Comparison of ENCODE assay signal across 17 mouse cellular contexts in the genomic region with DNA sequence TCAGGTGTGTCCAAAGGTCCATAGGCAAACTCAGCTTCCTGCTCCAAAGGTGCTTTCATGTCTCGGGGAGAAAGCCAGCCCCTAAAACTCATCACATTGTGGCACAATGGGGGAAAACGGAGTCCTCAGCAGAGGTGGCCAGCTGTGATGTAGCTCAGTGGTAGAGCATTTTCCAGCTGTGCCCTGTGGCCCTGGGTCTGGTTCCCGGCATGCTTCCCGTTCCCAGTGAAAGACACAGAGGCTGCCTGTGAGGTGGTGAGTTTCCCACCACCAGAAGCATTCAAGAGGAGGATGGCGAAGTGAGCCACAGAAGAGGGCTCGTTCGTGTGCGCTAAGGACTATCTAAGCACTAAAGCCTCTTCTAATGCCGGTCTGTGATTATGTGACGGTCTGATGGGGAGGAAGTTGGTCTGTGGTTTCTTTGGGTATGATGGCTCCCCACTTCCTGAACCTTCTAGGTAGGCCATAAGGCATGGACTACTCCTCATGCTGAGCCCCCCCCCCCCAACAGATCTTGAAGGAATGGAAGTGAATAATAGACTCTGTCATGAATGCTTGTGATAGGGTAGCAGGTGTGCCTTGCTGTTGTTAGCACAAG. TPM values are rescaled to one million over a fixed set of nuclear protein-coding genes. Genes with fewer than 3 reads are reported as not detected.
A peak's percentile ranks its signal among the peaks of the same experiment; 100 is the strongest.
DNase-seq lines count a peak whose midpoint lies in the region; ATAC-seq and TF ChIP-seq lines count a peak whose summit lies in the region.
"Had no signal": no experiment of that assay in that cellular context is flagged by ENCODE, and none has a peak within 500 bp of the region (broad histone marks: within the 10 kb centered on the region; RNA-seq: fewer than 3 reads in every experiment).

No protein-coding gene starts in this region.

- DNase-seq in gastrocnemius, adult 2 months, result no peak
- no peak for DNase-seq in gastrocnemius, postnatal 25 days
- peak; percentile 81 for DNase-seq in 416B (ENCODE audit: low read depth)
- DNase-seq in ovary, postnatal 10 days (ENCODE audit: low spot score), result no peak
- DNase-seq in urinary bladder, postnatal 36 days (ENCODE audit: low spot score in 2 of 2), result no peak
- no peak for DNase-seq in forebrain, embryonic 11.5 days (ENCODE audit: low spot score)
- DNase-seq: cerebellum, postnatal 36 days; kidney, postnatal 10 days; lung, adult 2 months; midbrain, embryonic 14.5 days had no signal

- no peaks in the 10 kb centered on the region for H3K4me1 ChIP-seq in brown adipose tissue, adult 24 weeks (ENCODE audit: control insufficient read depth, insufficient read depth, insufficient read length, low read length)
- no peaks in the 10 kb centered on the region; the same call in 1 of the 2 replicates for H3K4me1 ChIP-seq in forebrain, embryonic 11.5 days (replicated peaks; ENCODE audit: control insufficient read depth, insufficient read depth, low read length)

- no peaks in the 10 kb centered on the region for H3K9me3 ChIP-seq in forebrain, embryonic 11.5 days (ENCODE audit: control insufficient read depth, low read length)
- H3K9me3 ChIP-seq: heart, embryonic 13.5 days; hindbrain, embryonic 13.5 days had no signal

- H3K36me3 ChIP-seq in forebrain, embryonic 11.5 days (ENCODE audit: control insufficient read depth, insufficient read depth, low read length), result no peaks in the 10 kb centered on the region
- H3K36me3 ChIP-seq: hindbrain, embryonic 13.5 days had no signal

- H3K4me2 ChIP-seq in forebrain, embryonic 11.5 days (ENCODE audit: low read depth, low read length, severe bottlenecking), result no peak overlapping the region
- H3K4me2 ChIP-seq: heart, embryonic 13.5 days; hindbrain, embryonic 13.5 days had no signal

- peak overlapping the region; percentile 88 for H3K27ac ChIP-seq in gastrocnemius, adult 2 months
- H3K27ac ChIP-seq in brown adipose tissue, adult 24 weeks (replicated peaks; ENCODE audit: low read depth, low read length), result peak overlapping the region; percentile 37
- no peak overlapping the region for H3K27ac ChIP-seq in forebrain, embryonic 11.5 days (ENCODE audit: low read depth, low read length)
- H3K27ac ChIP-seq: heart, embryonic 13.5 days; hindbrain, embryonic 13.5 days; left cerebral cortex, adult 2 months had no signal

- H3K27me3 ChIP-seq in forebrain, embryonic 11.5 days (ENCODE audit: control insufficient read depth, insufficient read depth, low read length), result no peaks in the 10 kb centered on the region
- H3K27me3 ChIP-seq: heart, embryonic 13.5 days; hindbrain, embryonic 13.5 days; Patski had no signal

- peak; percentile 49 for ATAC-seq in megakaryocyte, adult 5-6 weeks (ENCODE audit: poor library complexity, severe bottlenecking)
- no peak for ATAC-seq in forebrain, embryonic 11.5 days (replicated peaks; ENCODE audit: low FRiP score)
- ATAC-seq: Patski had no signal

- H3K4me3 ChIP-seq in gastrocnemius, adult 2 months, result peak overlapping the region; percentile 65
- H3K4me3 ChIP-seq in brown adipose tissue, adult 24 weeks (ENCODE audit: insufficient read depth, low read depth, low read length), result 0 out of 2 replicates have a peak overlapping the region, but pooled peaks have one; percentile 6
- H3K4me3 ChIP-seq in forebrain, embryonic 11.5 days (ENCODE audit: low read depth, low read length), result no peak overlapping the region
- H3K4me3 ChIP-seq: erythroblast, embryonic 14.5 days; heart, embryonic 13.5 days; hindbrain, embryonic 13.5 days; left cerebral cortex, adult 2 months had no signal

- intact Hi-C loops in gastrocnemius, adult 2 months (cut with DNase I), result no loop called here

- H3K9ac ChIP-seq in forebrain, embryonic 11.5 days (ENCODE audit: low read length), result no peak overlapping the region
- H3K9ac ChIP-seq: heart, embryonic 13.5 days; hindbrain, embryonic 13.5 days had no signal

- TF ChIP-seq CTCF in gastrocnemius, adult 2 months (IDR thresholded peaks at IDR 0.05), result no peak

- 83% methylated on average over 10 of the region's 10 CpGs for WGBS in forebrain, embryonic 11.5 days

RNA-seq across cellular contexts. Expression of a gene that starts 6.4 kb away (rescaled TPM):
- 1 to 10 TPM; 6.8 to 9.7 TPM for total RNA-seq in gastrocnemius, adult 2 months (2021)
- total RNA-seq in gastrocnemius, postnatal 25 days (2021), result 10 to 100 TPM in 1 of 2 experiments, 1 to 10 TPM in 1; 8.1 to 10.5 TPM
- 8.2 and 11.9 TPM in 2 replicates for polyA plus RNA-seq in brown adipose tissue, adult 24 weeks (2012; ENCODE audit: insufficient read depth, insufficient read length, missing spikeins)
- total RNA-seq in megakaryocyte, adult 5-6 weeks (2015), result 164 and 167 TPM in 2 replicates
- 341 and 407 TPM in 2 replicates for total RNA-seq in megakaryocyte, adult 5-6 weeks (2017)
- polyA plus RNA-seq in forebrain, embryonic 11.5 days (2014; fragmentation: Nextera tagmentation; extraction: Ambion mirVana), result 7.1 and 8.4 TPM in 2 replicates

RNA-seq across cellular contexts. Expression of a gene that starts 29.1 kb away (rescaled TPM):
- under 1 TPM; 0.59 to 0.99 TPM for total RNA-seq in gastrocnemius, adult 2 months (2021)
- total RNA-seq in gastrocnemius, postnatal 25 days (2021), result 1 to 10 TPM in 1 of 2 experiments, under 1 TPM in 1; 1.00 to 1.3 TPM
- not detected in 2 replicates for polyA plus RNA-seq in brown adipose tissue, adult 24 weeks (2012; ENCODE audit: insufficient read depth, insufficient read length, missing spikeins)
- 0.25 TPM in 1 of 2 replicates, not detected in the other for total RNA-seq in megakaryocyte, adult 5-6 weeks (2015)
- 0.18 TPM in 1 of 2 replicates, not detected in the other for total RNA-seq in megakaryocyte, adult 5-6 weeks (2017)
- polyA plus RNA-seq in forebrain, embryonic 11.5 days (2014; fragmentation: Nextera tagmentation; extraction: Ambion mirVana), result 0.36 and 0.51 TPM in 2 replicates
- polyA plus RNA-seq: erythroblast, embryonic 14.5 days had no signal

RNA-seq across cellular contexts. Expression of a gene that starts 47.6 kb away (rescaled TPM):
- total RNA-seq in gastrocnemius, adult 2 months (2021), result 1 to 10 TPM; 7.7 to 9.8 TPM
- total RNA-seq in gastrocnemius, postnatal 25 days (2021), result 1 to 10 TPM; 8.6 to 9.3 TPM
- polyA plus RNA-seq in brown adipose tissue, adult 24 weeks (2012; ENCODE audit: insufficient read depth, insufficient read length, missing spikeins), result 21.2 and 31.5 TPM in 2 replicates
- 6.4 and 7.0 TPM in 2 replicates for total RNA-seq in megakaryocyte, adult 5-6 weeks (2015)
- 8.6 and 10.2 TPM in 2 replicates for total RNA-seq in megakaryocyte, adult 5-6 weeks (2017)
- 15.8 and 16.5 TPM in 2 replicates for polyA plus RNA-seq in forebrain, embryonic 11.5 days (2014; fragmentation: Nextera tagmentation; extraction: Ambion mirVana)

RNA-seq across cellular contexts. Expression of a gene that starts 47.7 kb away (rescaled TPM):
- 10 to 100 TPM; 56.1 to 98.6 TPM for total RNA-seq in gastrocnemius, adult 2 months (2021)
- total RNA-seq in gastrocnemius, postnatal 25 days (2021), result 10 to 100 TPM; 55.9 to 73.4 TPM
- 119 and 173 TPM in 2 replicates for polyA plus RNA-seq in brown adipose tissue, adult 24 weeks (2012; ENCODE audit: insufficient read depth, insufficient read length, missing spikeins)
- 2.2 and 5.2 TPM in 2 replicates for total RNA-seq in megakaryocyte, adult 5-6 weeks (2015)
- 3.8 and 7.2 TPM in 2 replicates for total RNA-seq in megakaryocyte, adult 5-6 weeks (2017)
- 5.3 and 6.3 TPM in 2 replicates for polyA plus RNA-seq in forebrain, embryonic 11.5 days (2014; fragmentation: Nextera tagmentation; extraction: Ambion mirVana)

Comparison
In these comparisons a context has a peak if more than half of its experiments do, and no peak if none do; other contexts are left out.
1. RNA of a gene that starts 6.4 kb away (total RNA-seq): 164 to 407 TPM in megakaryocyte, adult 5-6 weeks; 8.1 to 10.5 TPM in gastrocnemius, postnatal 25 days and 6.8 to 9.7 TPM in gastrocnemius, adult 2 months; every median in the first group is over 10 times any median in the second.